11 mouse cellular contexts compared by ENCODE assay signal in genomic region chr14:93474991-93475390, GRCm38 (mm10).
A peak's percentile ranks its signal among the peaks of the same experiment; 100 is the strongest.
DNase-seq lines count a peak whose midpoint lies in the region; ATAC-seq and TF ChIP-seq lines count a peak whose summit lies in the region.
"Had no signal": no experiment of that assay in that cellular context is flagged by ENCODE, and none has a peak within 500 bp of the region (broad histone marks: within the 10 kb centered on the region; RNA-seq: fewer than 3 reads in every experiment).

No protein-coding gene starts in this region.

- WGBS in liver, embryonic 12.5 days (ENCODE audit: insufficient replicate concordance): 50% methylated on average over 2 of the region's 2 CpGs
- WGBS in neural tube, embryonic 15.5 days: 44% methylated on average over 2 of the region's 2 CpGs

- no peak overlapping the region for H3K4me3 ChIP-seq in liver, embryonic 12.5 days
- H3K4me3 ChIP-seq in neural tube, embryonic 15.5 days (replicated peaks): no peak overlapping the region
- H3K4me3 ChIP-seq: embryonic facial prominence, embryonic 13.5 days; hindbrain, embryonic 12.5 days; liver, embryonic 13.5 days; neural tube, embryonic 12.5 days had no signal

- TF ChIP-seq POLR2A in brain, embryonic 14.5 days (IDR thresholded peaks at IDR 0.05; ENCODE audit: borderline replicate concordance, extremely low read depth, insufficient read depth, insufficient read length, poor library complexity, severe bottlenecking): no peak

- no peak overlapping the region for H3K4me2 ChIP-seq in liver, embryonic 12.5 days
- no peak overlapping the region for H3K4me2 ChIP-seq in neural tube, embryonic 15.5 days
- H3K4me2 ChIP-seq: embryonic facial prominence, embryonic 13.5 days; hindbrain, embryonic 12.5 days; liver, embryonic 13.5 days; neural tube, embryonic 12.5 days had no signal

- no peak for ATAC-seq in liver, embryonic 12.5 days
- ATAC-seq in neural tube, embryonic 15.5 days (ENCODE audit: low FRiP score): no peak

- no peaks in the 10 kb centered on the region for H3K36me3 ChIP-seq in liver, embryonic 12.5 days
- no peaks in the 10 kb centered on the region for H3K36me3 ChIP-seq in neural tube, embryonic 15.5 days
- H3K36me3 ChIP-seq: embryonic facial prominence, embryonic 13.5 days; hindbrain, embryonic 12.5 days; liver, embryonic 13.5 days; neural tube, embryonic 12.5 days had no signal

- H3K9me3 ChIP-seq in liver, embryonic 12.5 days (replicated peaks): no peaks in the 10 kb centered on the region
- H3K9me3 ChIP-seq in neural tube, embryonic 15.5 days (replicated peaks): no peaks in the 10 kb centered on the region
- H3K9me3 ChIP-seq: embryonic facial prominence, embryonic 13.5 days; hindbrain, embryonic 12.5 days; liver, embryonic 13.5 days; neural tube, embryonic 12.5 days had no signal

- no peaks in the 10 kb centered on the region for H3K27me3 ChIP-seq in liver, embryonic 12.5 days (replicated peaks)
- H3K27me3 ChIP-seq in neural tube, embryonic 15.5 days (replicated peaks): no peaks in the 10 kb centered on the region
- H3K27me3 ChIP-seq: embryonic facial prominence, embryonic 13.5 days; hindbrain, embryonic 12.5 days; liver, embryonic 13.5 days; neural tube, embryonic 12.5 days had no signal

- no peak overlapping the region for H3K9ac ChIP-seq in liver, embryonic 12.5 days
- H3K9ac ChIP-seq in neural tube, embryonic 15.5 days (replicated peaks): no peak overlapping the region
- H3K9ac ChIP-seq: embryonic facial prominence, embryonic 13.5 days; hindbrain, embryonic 12.5 days; liver, embryonic 13.5 days; neural tube, embryonic 12.5 days had no signal

- DNase-seq in liver: peak; percentile 17
- peak; percentile 66 for DNase-seq in brain, embryonic 14.5 days (ENCODE audit: low read depth)
- DNase-seq in fat pad, adult 2 months (ENCODE audit: extremely low read depth, low read depth, low spot score): peak; percentile 4
- peak; percentile 12 for DNase-seq in lung, postnatal 36 days
- no peak for DNase-seq in frontal cortex, postnatal 14 days (ENCODE audit: low spot score in 2 of 2)
- DNase-seq: liver, embryonic 13.5 days had no signal

- no peak overlapping the region for H3K27ac ChIP-seq in liver, embryonic 12.5 days
- H3K27ac ChIP-seq in neural tube, embryonic 15.5 days (replicated peaks): no peak overlapping the region
- H3K27ac ChIP-seq: embryonic facial prominence, embryonic 13.5 days; hindbrain, embryonic 12.5 days; liver, embryonic 13.5 days; neural tube, embryonic 12.5 days had no signal

- no peak for TF ChIP-seq CTCF in brain, embryonic 14.5 days (IDR thresholded peaks at IDR 0.05; ENCODE audit: borderline replicate concordance, extremely low read depth, insufficient read depth, insufficient read length)

- H3K4me1 ChIP-seq in liver, embryonic 12.5 days: no peaks in the 10 kb centered on the region
- H3K4me1 ChIP-seq in neural tube, embryonic 15.5 days: no peaks in the 10 kb centered on the region
- H3K4me1 ChIP-seq: embryonic facial prominence, embryonic 13.5 days; hindbrain, embryonic 12.5 days; liver, embryonic 13.5 days; neural tube, embryonic 12.5 days had no signal

Comparison
In these comparisons a context has a peak if more than half of its experiments do, and no peak if none do; other contexts are left out.
1. DNase-seq: peak in liver (single experiment), brain, embryonic 14.5 days (single experiment), fat pad, adult 2 months (single experiment) and lung, postnatal 36 days (single experiment); none in frontal cortex, postnatal 14 days (0 of 2).